Mouse (Mus musculus) lung, embryonic 14.5 days (tissue): ENCODE data around the gene Crb1. TPM values are rescaled to one million over a fixed set of nuclear protein-coding genes. Genes with fewer than 3 reads are reported as not detected.
A peak's percentile ranks its signal among the peaks of the same experiment; 100 is the strongest.
"Not testable (repeated sequence)": the region's sequence is repeated elsewhere in the genome, so short reads cannot be mapped to it uniquely, and the experiment has no call there.

Experiments used
- ATAC-seq: fragments of 200-750 bp; cut with Nextera tagmentation; 2 replicates; pipeline ENCODE4 v1.8.0; 2017; ENCODE audit warnings: mild to moderate bottlenecking, moderate TSS enrichment, moderate library complexity; ENCODE audit not compliant: insufficient read depth
- DNase-seq: peaks from one replicate; pipeline ENCODE4 v3.0.0-alpha.2; 2015
- H3K27ac ChIP-seq: fragments of 300-500 bp; sonication (generic); 2 replicates; pipeline ENCODE4 v1.5.1; 2014; ENCODE audit warnings: low read depth, mild to moderate bottlenecking, moderate library complexity
- H3K27me3 ChIP-seq: fragments of 300-500 bp; sonication (generic); 2 replicates; pipeline ENCODE4 v1.6.1; 2014; ENCODE audit warnings: low read length, control low read depth; ENCODE audit not compliant: insufficient read depth
- H3K36me3 ChIP-seq: fragments of 300-500 bp; sonication (generic); 2 replicates; pipeline ENCODE4 v1.6.1; 2014; ENCODE audit warnings: control low read depth; ENCODE audit not compliant: insufficient read depth
- H3K4me1 ChIP-seq: fragments of 300-500 bp; sonication (generic); 2 replicates; pipeline ENCODE4 v1.6.1; 2014; ENCODE audit warnings: antibody characterized with exemption, control low read depth; ENCODE audit not compliant: insufficient read depth
- H3K4me2 ChIP-seq: fragments of 300-500 bp; sonication (generic); 2 replicates; pipeline ENCODE4 v1.6.1; 2014; ENCODE audit warnings: mild to moderate bottlenecking
- H3K4me3 ChIP-seq: fragments of 300-500 bp; sonication (generic); 2 replicates; pipeline ENCODE4 v1.5.1; 2014; ENCODE audit warnings: low read depth, low read length
- H3K9ac ChIP-seq: fragments of 300-500 bp; sonication (generic); 2 replicates; pipeline ENCODE4 v1.6.1; 2014
- H3K9me3 ChIP-seq: fragments of 300-500 bp; sonication (generic); 2 replicates; pipeline ENCODE4 v1.6.1; 2016; ENCODE audit warnings: low read depth, low read length, control low read depth
- CTCF ChIP-seq: IDR thresholded peaks from 2 replicates; pipeline ENCODE4 v1.5.1; 2016; ENCODE audit warnings: antibody characterized with exemption, low read depth
- WGBS: fragments of 180-500 bp; shearing (Covaris S2); extraction: QIAGEN DNeasy Blood & Tissue Kit; methylation state at CpG from one replicate; pipeline ENCODE4 v1.1.7; 2014; 5-methylcytosine and 5-hydroxymethylcytosine counted together
- polyA plus RNA-seq: library from polyadenylated mRNA; unstranded; fragments of >200 nt; fragmentation: Nextera tagmentation; extraction: Ambion mirVana; gene quantifications from 2 replicates; pipeline ENCODE4 v1.2.1, GENCODE M21; 2014

Crb1 gene
- polyA plus RNA-seq, 1 experiment from 2014 or later, result not detected

GRCm38 (mm10) chr1:139413465-139413864 is 36.6 kb upstream of the Crb1 start:
- no peaks in the 10 kb centered on the region for H3K9me3 ChIP-seq
- ATAC-seq (no peak), DNase-seq (no peak)
- 77% methylated on average over 3 of the region's 3 CpGs for WGBS
- H3K4me2 ChIP-seq, result no peak overlapping the region
- H3K27me3 ChIP-seq, result no peaks in the 10 kb centered on the region
- no peak overlapping the region for H3K4me3 ChIP-seq
- H3K9ac ChIP-seq, result no peak overlapping the region
- H3K27ac ChIP-seq, result no peak overlapping the region
- TF ChIP-seq CTCF, result no peak
- H3K36me3 ChIP-seq, result no peaks in the 10 kb centered on the region
- H3K4me1 ChIP-seq, result no peaks in the 10 kb centered on the region

GRCm38 (mm10) chr1:139412365-139412764 is 35.5 kb upstream of the Crb1 start:
- not testable (repeated sequence) for ATAC-seq, H3K27me3 ChIP-seq, H3K4me3 ChIP-seq, H3K27ac ChIP-seq, H3K9me3 ChIP-seq, H3K36me3 ChIP-seq, H3K4me2 ChIP-seq, H3K9ac ChIP-seq, H3K4me1 ChIP-seq, DNase-seq
- WGBS, result 85% methylated on average over 2 of the region's 2 CpGs

- ATAC-seq (no peak), DNase-seq (no peak)
- H3K4me2 ChIP-seq, result no peak overlapping the region
- no peaks in the 10 kb centered on the region for H3K9me3 ChIP-seq
- TF ChIP-seq CTCF, result no peak
- no peaks in the 10 kb centered on the region for H3K27me3 ChIP-seq
- H3K27ac ChIP-seq, result no peak overlapping the region
- no peaks in the 10 kb centered on the region for H3K4me1 ChIP-seq
- no peaks in the 10 kb centered on the region for H3K36me3 ChIP-seq
- WGBS, result 58% methylated on average over 5 of the region's 5 CpGs
- no peak overlapping the region for H3K9ac ChIP-seq
- H3K4me3 ChIP-seq, result no peak overlapping the region
Measured at GRCm38 (mm10) chr1:139407701-139408100, 30.8 kb upstream of the Crb1 start.

- ATAC-seq (no peak), DNase-seq (peak; percentile 22)
- Histone ChIP-seq H3K4me2 (no peak overlapping the region), H3K36me3 (no peaks in the 10 kb centered on the region), H3K27ac (no peak overlapping the region), H3K4me1 (no peaks in the 10 kb centered on the region), H3K9ac (no peak overlapping the region), H3K27me3 (no peaks in the 10 kb centered on the region), H3K4me3 (no peak overlapping the region), H3K9me3 (no peaks in the 10 kb centered on the region)
- no peak for TF ChIP-seq CTCF
Measured at GRCm38 (mm10) chr1:139405766-139406165, 28.9 kb upstream of the Crb1 start.

- Histone ChIP-seq H3K27ac (no peak overlapping the region), H3K4me2 (no peak overlapping the region), H3K27me3 (no peaks in the 10 kb centered on the region), H3K36me3 (no peaks in the 10 kb centered on the region), H3K4me3 (no peak overlapping the region), H3K4me1 (no peaks in the 10 kb centered on the region), H3K9ac (no peak overlapping the region), H3K9me3 (no peaks in the 10 kb centered on the region)
- no peak for TF ChIP-seq CTCF
- 8% methylated on average over 1 of the region's 1 CpGs for WGBS
- ATAC-seq (no peak), DNase-seq (no peak)
Measured at GRCm38 (mm10) chr1:139396589-139396988, 19.7 kb upstream of the Crb1 start.

- WGBS, result 39% methylated on average over 2 of the region's 2 CpGs
- ATAC-seq, result no peak
- Histone ChIP-seq H3K9ac (no peak overlapping the region), H3K9me3 (no peaks in the 10 kb centered on the region), H3K27me3 (no peaks in the 10 kb centered on the region), H3K4me1 (no peaks in the 10 kb centered on the region), H3K36me3 (no peaks in the 10 kb centered on the region), H3K4me3 (no peak overlapping the region), H3K27ac (no peak overlapping the region), H3K4me2 (no peak overlapping the region)
- no peak for DNase-seq
- TF ChIP-seq CTCF, result no peak
Measured at GRCm38 (mm10) chr1:139391747-139392146, 14.8 kb upstream of the Crb1 start.

GRCm38 (mm10) chr1:139379621-139379984 is 2.7 kb upstream of the Crb1 start:
- WGBS, result 13% methylated on average over 4 of the region's 4 CpGs
- H3K4me1 ChIP-seq, result no peaks in the 10 kb centered on the region
- no peak overlapping the region for H3K27ac ChIP-seq
- no peak overlapping the region for H3K4me3 ChIP-seq
- ATAC-seq (peak; percentile 44; the same call in 1 of the 2 replicates), DNase-seq (no peak)
- H3K4me2 ChIP-seq, result no peak overlapping the region
- H3K9ac ChIP-seq, result no peak overlapping the region
- no peaks in the 10 kb centered on the region for H3K36me3 ChIP-seq
- no peaks in the 10 kb centered on the region for H3K27me3 ChIP-seq
- TF ChIP-seq CTCF, result no peak
- H3K9me3 ChIP-seq, result no peaks in the 10 kb centered on the region
